Mouse (Mus musculus): Measurements from ENCODE around the gene Wtap. TPM values are rescaled to one million over a fixed set of nuclear protein-coding genes. Genes with fewer than 3 reads are reported as not detected.

The Wtap gene
- polyA plus RNA-seq (2014; fragmentation: Illumina TruSeq; extraction: RNeasy Lipid Tissue Mini Kit (QIAGEN cat#74804)): 188 TPM

DNA sequence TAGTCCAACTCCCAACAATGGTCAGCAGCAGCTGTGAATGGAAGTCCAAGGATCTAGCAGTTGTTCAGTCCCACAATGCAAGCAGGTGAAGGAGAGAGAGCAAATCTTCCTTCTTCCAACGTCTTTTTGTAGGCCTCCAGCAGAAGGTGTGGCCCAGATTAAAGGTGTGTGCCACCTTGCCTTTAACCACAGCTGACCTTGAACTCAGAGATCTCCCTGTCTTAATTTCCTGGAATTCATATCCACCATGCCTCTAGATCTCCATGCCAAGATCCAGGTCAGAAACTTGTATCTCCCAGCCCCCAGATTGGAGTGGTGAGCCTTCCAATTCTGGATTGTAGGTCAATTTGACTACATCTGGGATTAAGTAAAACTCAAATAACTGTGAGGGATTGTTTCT lies at the start of gene Wtap:
Gene Wtap (minus strand): TSS at position 101 of the 400 bp plus-strand sequence.

DNA sequence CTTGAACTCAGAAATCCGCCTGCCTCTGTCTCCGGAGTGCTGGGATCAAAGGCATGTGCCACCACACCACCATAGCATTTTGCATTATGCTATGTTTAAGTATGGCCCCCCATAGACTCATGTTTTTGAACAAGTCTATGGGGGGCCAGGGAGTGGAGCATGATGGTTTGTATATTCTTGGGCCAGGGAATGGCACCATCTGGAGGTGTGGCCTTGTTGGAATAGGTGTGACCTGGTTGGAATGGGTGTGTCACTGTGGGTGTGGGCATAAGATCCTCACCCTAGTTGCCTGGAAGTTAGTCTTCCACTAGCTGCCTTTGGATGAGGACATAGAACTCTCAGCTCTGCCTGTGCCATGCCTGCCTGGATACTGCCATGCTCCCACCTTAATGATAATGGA lies 12.6 kb upstream of the Wtap start, which contains the start of gene Sod2:
Gene Sod2 (plus strand): TSS at position 301 of the 400 bp plus-strand sequence.

DNA sequence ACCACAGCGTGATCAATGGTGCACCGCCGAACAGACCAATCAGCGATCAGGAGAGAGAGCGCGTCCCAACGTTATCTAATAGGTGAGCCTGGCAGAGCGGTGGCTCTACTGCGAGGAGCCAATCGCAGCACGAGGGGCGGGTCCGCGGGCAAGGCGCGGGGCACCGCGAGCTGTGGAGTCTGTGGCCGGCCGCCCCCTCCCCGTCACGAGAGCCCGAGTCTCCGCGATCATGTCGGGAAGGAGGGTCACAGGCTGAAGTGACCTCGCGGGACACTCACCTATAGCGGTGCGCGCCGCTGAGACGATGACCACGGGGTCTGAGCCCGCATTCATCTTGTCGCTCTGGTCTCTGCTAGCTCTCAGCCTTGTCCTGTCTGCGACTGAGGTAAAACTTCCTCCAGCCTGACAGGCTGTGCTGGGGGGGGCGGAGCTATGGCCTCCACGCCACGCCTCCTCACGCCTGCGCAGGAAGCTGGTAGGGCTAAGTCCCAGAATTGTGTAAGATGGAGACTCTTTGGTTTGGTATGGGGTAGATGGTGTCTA lies 33.6 kb downstream of the Wtap start, which contains the start of gene Acat2:
Gene Acat2 (minus strand): TSS at position 417 of the 543 bp plus-strand sequence.

DNA sequence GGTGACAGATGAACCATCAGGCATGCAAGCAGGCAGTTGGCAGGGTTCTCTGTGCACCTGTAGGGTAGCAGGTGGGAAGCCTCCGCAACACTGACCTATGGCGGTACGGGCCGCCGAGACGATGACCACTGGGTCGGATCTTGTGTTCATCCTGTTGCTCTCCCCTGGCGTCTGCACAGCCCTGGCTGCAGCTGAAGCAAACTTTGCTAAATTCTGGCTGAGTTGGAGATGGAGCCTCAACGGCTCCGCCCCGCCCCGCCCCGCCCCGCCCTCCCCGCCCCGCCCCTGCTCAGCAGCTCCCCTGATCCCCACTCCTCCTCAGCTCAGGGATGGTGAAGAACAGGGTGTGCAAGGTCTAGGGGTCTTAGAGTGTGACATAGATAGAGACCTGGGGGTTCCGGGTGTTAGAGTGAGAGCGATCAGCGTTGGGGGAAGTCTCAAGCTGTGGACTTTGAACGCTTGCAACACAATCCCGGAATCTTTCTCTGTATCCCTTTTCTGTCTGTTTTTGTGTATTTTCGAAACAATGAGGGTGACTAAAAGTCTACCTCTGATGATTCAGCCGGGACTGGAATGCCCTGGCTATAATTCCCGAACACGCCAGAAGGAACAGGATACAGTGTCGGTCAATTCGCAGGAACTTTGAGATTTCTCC lies 53.7 kb downstream of the Wtap start, which contains the start of gene Acat3:
Gene Acat3 (minus strand): TSS at position 450 of the 655 bp plus-strand sequence.

Other genes with a start within 250 kb of the Wtap start
- 16.2 TPM for gene Igf2r, start 224.5 kb downstream of the Wtap start, polyA plus RNA-seq (2014; fragmentation: Illumina TruSeq; extraction: RNeasy Lipid Tissue Mini Kit (QIAGEN cat#74804))
- gene Mas1, start 126.0 kb downstream of the Wtap start, polyA plus RNA-seq (2014; fragmentation: Illumina TruSeq; extraction: RNeasy Lipid Tissue Mini Kit (QIAGEN cat#74804)): not detected
- 0.63 TPM for gene Mrgprh, start 118.1 kb downstream of the Wtap start, polyA plus RNA-seq (2014; fragmentation: Illumina TruSeq; extraction: RNeasy Lipid Tissue Mini Kit (QIAGEN cat#74804))
- 4.7 TPM for gene Pnldc1, start 83.9 kb downstream of the Wtap start, polyA plus RNA-seq (2014; fragmentation: Illumina TruSeq; extraction: RNeasy Lipid Tissue Mini Kit (QIAGEN cat#74804))
- 690 TPM for gene Tcp1, start 78.5 kb downstream of the Wtap start, polyA plus RNA-seq (2014; fragmentation: Illumina TruSeq; extraction: RNeasy Lipid Tissue Mini Kit (QIAGEN cat#74804))
- gene Mrpl18, start 77.8 kb downstream of the Wtap start, polyA plus RNA-seq (2014; fragmentation: Illumina TruSeq; extraction: RNeasy Lipid Tissue Mini Kit (QIAGEN cat#74804)): 105 TPM
- gene Acat3, start 53.6 kb downstream of the Wtap start, polyA plus RNA-seq (2014; fragmentation: Illumina TruSeq; extraction: RNeasy Lipid Tissue Mini Kit (QIAGEN cat#74804)): not detected
- 26.4 TPM for gene Acat2, start 33.4 kb downstream of the Wtap start, polyA plus RNA-seq (2014; fragmentation: Illumina TruSeq; extraction: RNeasy Lipid Tissue Mini Kit (QIAGEN cat#74804))
- gene Sod2, start 12.7 kb upstream of the Wtap start, polyA plus RNA-seq (2014; fragmentation: Illumina TruSeq; extraction: RNeasy Lipid Tissue Mini Kit (QIAGEN cat#74804)): 71.4 TPM
- gene Gpr31b, start 58.1 kb upstream of the Wtap start, polyA plus RNA-seq (2014; fragmentation: Illumina TruSeq; extraction: RNeasy Lipid Tissue Mini Kit (QIAGEN cat#74804)): not detected
- not detected for gene Tcp10b, start 66.9 kb upstream of the Wtap start, polyA plus RNA-seq (2014; fragmentation: Illumina TruSeq; extraction: RNeasy Lipid Tissue Mini Kit (QIAGEN cat#74804))
- not detected for gene Unc93a, start 137.6 kb upstream of the Wtap start, polyA plus RNA-seq (2014; fragmentation: Illumina TruSeq; extraction: RNeasy Lipid Tissue Mini Kit (QIAGEN cat#74804))
- not detected for gene Smok2a, start 227.0 kb upstream of the Wtap start, polyA plus RNA-seq (2014; fragmentation: Illumina TruSeq; extraction: RNeasy Lipid Tissue Mini Kit (QIAGEN cat#74804))
- gene Smok2b, start 236.1 kb upstream of the Wtap start, polyA plus RNA-seq (2014; fragmentation: Illumina TruSeq; extraction: RNeasy Lipid Tissue Mini Kit (QIAGEN cat#74804)): not detected

Measured in ovary, adult 10 weeks (tissue).